Mouse (Mus musculus) kidney, adult 2 months (tissue): ENCODE results near the gene Sh3glb2.

ENCODE experiments used
- CTCF ChIP-seq: fragments of 200-500 bp; conservative IDR thresholded peaks from 2 replicates; pipeline ENCODE4 v1.5.1; 2011; ENCODE audit warnings: low read depth, mild to moderate bottlenecking, control low read depth, low read length, moderate library complexity, mixed read lengths; ENCODE audit not compliant: insufficient read depth, insufficient read length
- POLR2A ChIP-seq: fragments of 200-500 bp; IDR thresholded peaks from one replicate; pipeline ENCODE4 v1.6.1; 2011; ENCODE audit warnings: low read depth, low read length, control low read depth

GRCm38 (mm10) chr2:30325296-30325695 is 33.8 kb downstream of the Sh3glb2 start:
- TF ChIP-seq CTCF (no peak), POLR2A (no peak)
